8 mouse cellular contexts compared by ENCODE assay signal in the genomic region with DNA sequence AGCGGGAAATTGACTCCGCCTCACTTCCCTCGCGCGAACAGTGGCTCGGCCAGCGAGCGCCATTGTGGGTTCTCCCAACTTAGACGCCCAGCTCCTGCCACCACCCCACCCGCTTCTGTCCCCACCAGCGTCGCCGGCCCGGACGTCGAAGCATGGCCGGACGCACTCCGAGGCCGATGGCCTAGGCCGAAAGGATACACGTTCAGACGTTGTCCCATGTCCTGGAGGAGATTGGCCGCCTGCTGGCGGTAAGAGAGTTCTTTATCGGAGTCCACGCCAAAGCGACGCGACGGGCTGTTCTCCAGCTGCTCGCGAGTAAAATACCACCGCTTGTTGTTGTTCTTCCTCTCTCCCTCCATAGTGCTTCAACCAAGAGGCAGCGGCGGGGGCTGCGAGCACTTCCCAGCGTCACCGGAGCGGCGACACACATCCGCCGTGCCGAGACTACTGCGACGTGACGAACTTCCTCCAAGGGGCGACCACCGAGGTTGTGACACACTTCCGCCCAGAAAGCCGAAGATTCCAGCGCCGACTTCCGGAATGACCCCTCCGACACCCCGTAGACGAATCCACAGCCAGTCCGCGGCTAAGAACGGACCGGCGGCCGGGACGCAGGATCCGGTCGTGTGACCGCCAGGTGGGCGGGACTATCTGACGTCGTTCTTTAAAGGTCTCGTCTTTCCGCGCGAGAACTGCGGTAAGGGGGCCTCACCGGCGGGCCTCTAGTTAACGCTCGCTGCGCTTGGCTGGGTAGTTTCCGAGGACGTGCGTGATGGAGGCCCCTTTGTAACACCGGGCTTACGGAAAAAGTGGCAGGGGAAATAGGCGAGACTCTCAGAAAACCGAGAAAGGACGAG. TPM values are rescaled to one million over a fixed set of nuclear protein-coding genes. Genes with fewer than 3 reads are reported as not detected.
DNase-seq lines count a peak whose midpoint lies in the region; ATAC-seq lines count a peak whose summit lies in the region.

No protein-coding gene starts in this region.

- H3K9ac ChIP-seq in kidney, embryonic 15.5 days: peak overlapping the region; percentile 82

- peak overlapping the region; percentile 96 for H3K4me3 ChIP-seq in heart, embryonic 10.5 days
- peak overlapping the region; percentile 73 for H3K4me3 ChIP-seq in kidney, embryonic 15.5 days (replicated peaks)

- ATAC-seq in erythroblast, adult 5-6 weeks (replicated peaks; ENCODE audit: low FRiP score, poor library complexity, severe bottlenecking): peak; percentile 91
- ATAC-seq in kidney, embryonic 15.5 days (replicated peaks; ENCODE audit: low FRiP score): peak; percentile 96
- peak; percentile 91 for ATAC-seq in monocyte, adult 5-6 weeks (replicated peaks; ENCODE audit: insufficient number of reproducible peaks, low FRiP score, low TSS enrichment, poor library complexity, severe bottlenecking)

- peak overlapping the region; percentile 95 for H3K27ac ChIP-seq in heart, embryonic 10.5 days
- H3K27ac ChIP-seq in kidney, embryonic 15.5 days: peak overlapping the region; percentile 98

- H3K4me1 ChIP-seq in heart, embryonic 10.5 days: peaks cover 23% of the 10 kb centered on the region
- H3K4me1 ChIP-seq in kidney, embryonic 15.5 days: peaks cover 27% of the 10 kb centered on the region

- H3K4me2 ChIP-seq in kidney, embryonic 15.5 days: peak overlapping the region; percentile 78

- no peaks in the 10 kb centered on the region for H3K9me3 ChIP-seq in heart, embryonic 10.5 days
- H3K9me3 ChIP-seq in kidney, embryonic 15.5 days (replicated peaks): no peaks in the 10 kb centered on the region

- peaks cover 21% of the 10 kb centered on the region for H3K36me3 ChIP-seq in heart, embryonic 10.5 days
- peaks cover 16% of the 10 kb centered on the region for H3K36me3 ChIP-seq in kidney, embryonic 15.5 days

- DNase-seq in B cell, adult 2 months: peak; percentile 100
- DNase-seq in brain, adult 2 months (ENCODE audit: low read depth, low spot score): peak; percentile 100
- DNase-seq in heart, embryonic 10.5 days (ENCODE audit: low spot score): peak; percentile 100
- peak; percentile 98 for DNase-seq in liver
- DNase-seq in spleen, postnatal 4 days (ENCODE audit: low spot score in 2 of 2): peak; percentile 98

- H3K27me3 ChIP-seq in heart, embryonic 10.5 days (ENCODE audit: insufficient read depth, poor library complexity, severe bottlenecking): no peaks in the 10 kb centered on the region
- H3K27me3 ChIP-seq in kidney, embryonic 15.5 days: no peaks in the 10 kb centered on the region

- WGBS in heart, embryonic 10.5 days: under 1% methylated on average over 88 of the region's 88 CpGs
- WGBS in kidney, embryonic 15.5 days: under 1% methylated on average over 88 of the region's 88 CpGs

RNA-seq across cellular contexts. Expression of gene Ccnt1, which starts 3.2 kb away (rescaled TPM):
- total RNA-seq in erythroblast, adult 5-6 weeks (2015; ENCODE audit: low replicate concordance): 23.8 and 41.1 TPM in 2 replicates
- total RNA-seq in erythroblast, adult 5-6 weeks (2017; ENCODE audit: low replicate concordance): 37.2 and 38.3 TPM in 2 replicates
- 42.8 and 53.0 TPM in 2 replicates for polyA plus RNA-seq in heart, embryonic 10.5 days (2016; fragmentation: Nextera tagmentation; extraction: Ambion mirVana)
- polyA plus RNA-seq in kidney, embryonic 15.5 days (2015; fragmentation: Nextera tagmentation; extraction: Ambion mirVana): 61.0 and 66.4 TPM in 2 replicates
- total RNA-seq in monocyte, adult 5-6 weeks (2017): 112 to 132 TPM (median 124 TPM) in 3 replicates

RNA-seq across cellular contexts. Expression of gene 4930415O20Rik, which starts 3.3 kb away (rescaled TPM):
- total RNA-seq in erythroblast, adult 5-6 weeks (2015; ENCODE audit: low replicate concordance): not detected in 2 replicates
- total RNA-seq in erythroblast, adult 5-6 weeks (2017; ENCODE audit: low replicate concordance): not detected in 2 replicates
- 0.43 TPM in 1 of 2 replicates, not detected in the other for polyA plus RNA-seq in heart, embryonic 10.5 days (2016; fragmentation: Nextera tagmentation; extraction: Ambion mirVana)
- 0.76 TPM in 1 of 2 replicates, not detected in the other for polyA plus RNA-seq in kidney, embryonic 15.5 days (2015; fragmentation: Nextera tagmentation; extraction: Ambion mirVana)
- not detected in 3 replicates for total RNA-seq in monocyte, adult 5-6 weeks (2017)

RNA-seq across cellular contexts. Expression of gene Kansl2, which starts 33.4 kb away (rescaled TPM):
- total RNA-seq in erythroblast, adult 5-6 weeks (2015; ENCODE audit: low replicate concordance): 15.9 and 17.1 TPM in 2 replicates
- 4.9 and 11.4 TPM in 2 replicates for total RNA-seq in erythroblast, adult 5-6 weeks (2017; ENCODE audit: low replicate concordance)
- 91.7 and 127 TPM in 2 replicates for polyA plus RNA-seq in heart, embryonic 10.5 days (2016; fragmentation: Nextera tagmentation; extraction: Ambion mirVana)
- polyA plus RNA-seq in kidney, embryonic 15.5 days (2015; fragmentation: Nextera tagmentation; extraction: Ambion mirVana): 115 and 121 TPM in 2 replicates
- 35.4 to 46.2 TPM (median 40.6 TPM) in 3 replicates for total RNA-seq in monocyte, adult 5-6 weeks (2017)

RNA-seq across cellular contexts. Expression of gene Adcy6, which starts 42.4 kb away (rescaled TPM):
- total RNA-seq in erythroblast, adult 5-6 weeks (2015; ENCODE audit: low replicate concordance): 4.8 and 26.8 TPM in 2 replicates
- 33.2 and 42.9 TPM in 2 replicates for total RNA-seq in erythroblast, adult 5-6 weeks (2017; ENCODE audit: low replicate concordance)
- 25.5 and 33.5 TPM in 2 replicates for polyA plus RNA-seq in heart, embryonic 10.5 days (2016; fragmentation: Nextera tagmentation; extraction: Ambion mirVana)
- polyA plus RNA-seq in kidney, embryonic 15.5 days (2015; fragmentation: Nextera tagmentation; extraction: Ambion mirVana): 23.6 and 25.4 TPM in 2 replicates
- total RNA-seq in monocyte, adult 5-6 weeks (2017): 0.96 to 3.7 TPM in 2 of 3 replicates, not detected in the other

Comparison
In these comparisons a context has a peak if more than half of its experiments do, and no peak if none do; other contexts are left out.
1. Peak in every context shown above with its lines: DNase-seq, ATAC-seq, H3K4me3 ChIP-seq and H3K27ac ChIP-seq.